Mouse (Mus musculus): ENCODE results near the gene Rasa4. TPM values are rescaled to one million over a fixed set of nuclear protein-coding genes. Genes with fewer than 3 reads are reported as not detected.

The Rasa4 gene
- polyA plus RNA-seq, 1 experiment from 2014 or later = 2.3 TPM

DNA sequence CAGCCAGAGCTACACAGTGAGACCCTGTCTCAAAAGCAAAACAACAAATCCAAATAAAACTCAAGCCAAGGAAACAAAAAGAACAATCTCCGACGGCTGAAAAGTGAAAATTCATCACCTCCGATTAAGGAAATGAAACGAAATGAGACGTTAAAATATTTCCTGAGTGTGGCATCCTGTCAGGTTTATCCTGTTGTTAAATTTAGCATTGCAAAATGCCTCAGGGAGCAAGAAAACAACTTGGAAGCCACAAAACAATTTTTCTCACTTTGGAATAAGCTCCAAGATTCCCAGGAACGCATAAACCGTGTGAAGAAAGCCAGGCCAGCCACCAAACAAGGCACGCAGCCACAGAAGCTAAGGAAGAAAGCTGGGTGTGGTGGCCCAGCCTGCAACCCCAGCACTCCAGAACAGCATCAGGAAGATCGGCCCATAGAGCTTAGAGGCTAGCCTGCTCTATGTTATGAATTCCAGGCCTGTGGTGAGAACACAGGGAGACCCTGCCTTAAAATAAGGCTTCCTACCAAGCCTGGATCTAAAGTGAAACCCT, 6.6 kb upstream of the Rasa4 start:
- no peak overlapping the region for H3K4me3 ChIP-seq (ENCODE audit: low read length)
- peaks cover 4% of the 10 kb centered on the region for H3K4me1 ChIP-seq (ENCODE audit: control insufficient read depth, insufficient read depth, low read length)
- no peaks in the 10 kb centered on the region for H3K9me3 ChIP-seq (replicated peaks; ENCODE audit: control insufficient read depth, low read length)
- H3K36me3 ChIP-seq (ENCODE audit: control insufficient read depth, insufficient read depth) = no peaks in the 10 kb centered on the region
- WGBS = 66% methylated on average over 9 of the region's 9 CpGs
- no peak overlapping the region for H3K27ac ChIP-seq (ENCODE audit: low read length)
- no peak overlapping the region for H3K4me2 ChIP-seq (ENCODE audit: low read depth, low read length)
- ATAC-seq (replicated peaks; ENCODE audit: extremely low read depth, insufficient read depth, low FRiP score) = no peak
- no peak overlapping the region for H3K9ac ChIP-seq (ENCODE audit: low read length)
- H3K27me3 ChIP-seq (ENCODE audit: control insufficient read depth, insufficient read depth, low read length) = no peaks in the 10 kb centered on the region

DNA sequence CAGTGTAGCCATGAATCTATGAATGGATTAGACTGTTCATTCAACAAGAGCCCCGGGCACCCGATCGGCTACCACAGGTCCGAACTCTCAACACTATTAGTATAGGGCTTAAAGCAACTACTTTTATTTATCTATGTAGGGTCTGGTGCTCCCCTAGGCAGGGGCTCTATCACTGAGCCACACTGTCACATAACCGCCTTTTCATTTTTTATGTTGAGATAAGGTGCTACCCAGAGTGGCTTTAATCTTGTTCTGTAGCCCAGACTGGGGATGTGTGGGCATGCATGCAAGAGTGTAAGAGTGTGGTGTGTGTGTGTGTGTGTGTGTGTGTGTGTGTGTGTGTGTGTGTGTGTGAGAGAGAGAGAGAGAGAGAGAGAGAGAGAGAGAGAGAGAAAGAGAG, 5.6 kb upstream of the Rasa4 start:
- H3K4me1 ChIP-seq (ENCODE audit: control insufficient read depth, insufficient read depth, low read length) = peaks cover 4% of the 10 kb centered on the region
- 0 out of 2 replicates have a peak, but pooled peaks cover 2% of the 10 kb centered on the region for H3K9me3 ChIP-seq (replicated peaks; ENCODE audit: control insufficient read depth, low read length)

DNA sequence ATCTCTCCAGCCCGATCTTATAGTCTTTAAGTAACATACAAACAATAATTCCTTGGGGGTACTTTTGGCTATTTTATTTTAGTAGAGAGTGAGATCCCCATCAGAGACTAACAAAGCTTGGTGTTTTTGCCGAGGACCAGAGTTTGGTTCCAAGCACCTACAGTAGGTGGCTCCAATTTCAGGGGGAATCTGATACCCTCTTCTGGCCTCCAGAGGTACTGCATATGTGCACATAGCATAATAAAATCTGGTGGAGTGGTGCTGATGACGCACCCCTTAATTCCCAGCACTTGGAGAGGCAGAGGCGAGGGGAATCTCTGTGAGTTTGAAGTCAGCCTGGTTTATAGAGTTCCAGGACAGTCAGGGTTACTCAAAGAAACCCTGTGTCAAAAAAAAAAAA, 1.4 kb upstream of the Rasa4 start:
- 0 out of 2 replicates have a peak, but pooled peaks cover 2% of the 10 kb centered on the region for H3K9me3 ChIP-seq (replicated peaks; ENCODE audit: control insufficient read depth, low read length)
- no peak overlapping the region for H3K9ac ChIP-seq (ENCODE audit: low read length)
- no peaks in the 10 kb centered on the region for H3K36me3 ChIP-seq (ENCODE audit: control insufficient read depth, insufficient read depth)
- H3K4me1 ChIP-seq (ENCODE audit: control insufficient read depth, insufficient read depth, low read length) = peaks cover 15% of the 10 kb centered on the region
- H3K4me2 ChIP-seq (ENCODE audit: low read depth, low read length) = no peak overlapping the region
- peaks cover 16% of the 10 kb centered on the region for H3K27me3 ChIP-seq (ENCODE audit: control insufficient read depth, insufficient read depth, low read length)
- no peak overlapping the region for H3K4me3 ChIP-seq (ENCODE audit: low read length)
- no peak for ATAC-seq (replicated peaks; ENCODE audit: extremely low read depth, insufficient read depth, low FRiP score)
- WGBS = 79% methylated on average over 4 of the region's 4 CpGs
- no peak overlapping the region for H3K27ac ChIP-seq (ENCODE audit: low read length)

More for the DNA sequence above, 5.6 kb upstream of the Rasa4 start:
- 93% methylated on average over 5 of the region's 5 CpGs for WGBS
- H3K27me3 ChIP-seq (ENCODE audit: control insufficient read depth, insufficient read depth, low read length) = no peaks in the 10 kb centered on the region
- H3K4me2 ChIP-seq (ENCODE audit: low read depth, low read length) = no peak overlapping the region
- no peaks in the 10 kb centered on the region for H3K36me3 ChIP-seq (ENCODE audit: control insufficient read depth, insufficient read depth)
- no peak overlapping the region for H3K27ac ChIP-seq (ENCODE audit: low read length)
- no peak for ATAC-seq (replicated peaks; ENCODE audit: extremely low read depth, insufficient read depth, low FRiP score)
- no peak overlapping the region for H3K4me3 ChIP-seq (ENCODE audit: low read length)
- no peak overlapping the region for H3K9ac ChIP-seq (ENCODE audit: low read length)

GRCm38 (mm10) chr5:136084144-136084881, 597 bp downstream of the Rasa4 start:
- Histone ChIP-seq H3K4me3 (ENCODE audit: low read length) (peak overlapping the region; percentile 71), H3K4me1 (ENCODE audit: control insufficient read depth, insufficient read depth, low read length) (peaks cover 15% of the 10 kb centered on the region), H3K36me3 (ENCODE audit: control insufficient read depth, insufficient read depth) (no peaks in the 10 kb centered on the region), H3K9ac (ENCODE audit: low read length) (peak overlapping the region; percentile 77), H3K4me2 (ENCODE audit: low read depth, low read length) (peak overlapping the region; percentile 100), H3K27me3 (ENCODE audit: control insufficient read depth, insufficient read depth, low read length) (peaks cover 16% of the 10 kb centered on the region), H3K9me3 (replicated peaks; ENCODE audit: control insufficient read depth, low read length) (0 out of 2 replicates have a peak, but pooled peaks cover 2% of the 10 kb centered on the region), H3K27ac (ENCODE audit: low read length) (no peak overlapping the region)
- 0 out of 2 replicates have a peak, but pooled peaks have one; percentile 3 for ATAC-seq (replicated peaks; ENCODE audit: extremely low read depth, insufficient read depth, low FRiP score)
- WGBS = 3% methylated on average over 23 of the region's 23 CpGs

GRCm38 (mm10) chr5:136084891-136085651, 1.4 kb downstream of the Rasa4 start:
- H3K9ac ChIP-seq (ENCODE audit: low read length) = no peak overlapping the region
- H3K4me2 ChIP-seq (ENCODE audit: low read depth, low read length) = peak overlapping the region; percentile 100
- no peak for ATAC-seq (replicated peaks; ENCODE audit: extremely low read depth, insufficient read depth, low FRiP score)
- no peak overlapping the region for H3K27ac ChIP-seq (ENCODE audit: low read length)
- H3K9me3 ChIP-seq (replicated peaks; ENCODE audit: control insufficient read depth, low read length) = 0 out of 2 replicates have a peak, but pooled peaks cover 2% of the 10 kb centered on the region
- no peaks in the 10 kb centered on the region for H3K36me3 ChIP-seq (ENCODE audit: control insufficient read depth, insufficient read depth)
- H3K4me3 ChIP-seq (ENCODE audit: low read length) = peak overlapping the region; percentile 71
- peaks cover 15% of the 10 kb centered on the region for H3K4me1 ChIP-seq (ENCODE audit: control insufficient read depth, insufficient read depth, low read length)
- H3K27me3 ChIP-seq (ENCODE audit: control insufficient read depth, insufficient read depth, low read length) = peaks cover 16% of the 10 kb centered on the region
- WGBS = 26% methylated on average over 20 of the region's 21 CpGs

GRCm38 (mm10) chr5:136086290-136086689, 2.6 kb downstream of the Rasa4 start:
- Histone ChIP-seq H3K4me3 (ENCODE audit: low read length) (no peak overlapping the region), H3K4me2 (ENCODE audit: low read depth, low read length) (no peak overlapping the region), H3K27ac (ENCODE audit: low read length) (no peak overlapping the region), H3K9me3 (replicated peaks; ENCODE audit: control insufficient read depth, low read length) (0 out of 2 replicates have a peak, but pooled peaks cover 2% of the 10 kb centered on the region), H3K27me3 (ENCODE audit: control insufficient read depth, insufficient read depth, low read length) (peaks cover 16% of the 10 kb centered on the region), H3K9ac (ENCODE audit: low read length) (no peak overlapping the region), H3K36me3 (ENCODE audit: control insufficient read depth, insufficient read depth) (no peaks in the 10 kb centered on the region), H3K4me1 (ENCODE audit: control insufficient read depth, insufficient read depth, low read length) (peaks cover 15% of the 10 kb centered on the region)
- no peak for ATAC-seq (replicated peaks; ENCODE audit: extremely low read depth, insufficient read depth, low FRiP score)
- WGBS = 81% methylated on average over 8 of the region's 8 CpGs

GRCm38 (mm10) chr5:136088821-136089575, 5.3 kb downstream of the Rasa4 start:
- Histone ChIP-seq H3K4me2 (ENCODE audit: low read depth, low read length) (no peak overlapping the region), H3K27me3 (ENCODE audit: control insufficient read depth, insufficient read depth, low read length) (peaks cover 16% of the 10 kb centered on the region), H3K9ac (ENCODE audit: low read length) (no peak overlapping the region), H3K9me3 (replicated peaks; ENCODE audit: control insufficient read depth, low read length) (no peaks in the 10 kb centered on the region), H3K36me3 (ENCODE audit: control insufficient read depth, insufficient read depth) (no peaks in the 10 kb centered on the region), H3K27ac (ENCODE audit: low read length) (no peak overlapping the region), H3K4me3 (ENCODE audit: low read length) (no peak overlapping the region), H3K4me1 (ENCODE audit: control insufficient read depth, insufficient read depth, low read length) (peaks cover 11% of the 10 kb centered on the region; the same call in 1 of the 2 replicates)
- no peak for ATAC-seq (replicated peaks; ENCODE audit: extremely low read depth, insufficient read depth, low FRiP score)
- WGBS = 20% methylated on average over 14 of the region's 14 CpGs

- no peaks in the 10 kb centered on the region for H3K9me3 ChIP-seq (replicated peaks; ENCODE audit: control insufficient read depth, low read length)
- H3K27ac ChIP-seq (ENCODE audit: low read length) = no peak overlapping the region
- WGBS = 49% methylated on average over 5 of the region's 5 CpGs
- H3K4me2 ChIP-seq (ENCODE audit: low read depth, low read length) = no peak overlapping the region
- H3K36me3 ChIP-seq (ENCODE audit: control insufficient read depth, insufficient read depth) = no peaks in the 10 kb centered on the region
- no peaks in the 10 kb centered on the region for H3K4me1 ChIP-seq (ENCODE audit: control insufficient read depth, insufficient read depth, low read length)
- H3K9ac ChIP-seq (ENCODE audit: low read length) = no peak overlapping the region
- H3K4me3 ChIP-seq (ENCODE audit: low read length) = no peak overlapping the region
- no peak; the same call in 1 of the 2 replicates for ATAC-seq (replicated peaks; ENCODE audit: extremely low read depth, insufficient read depth, low FRiP score)
- H3K27me3 ChIP-seq (ENCODE audit: control insufficient read depth, insufficient read depth, low read length) = no peaks in the 10 kb centered on the region; the same call in 1 of the 2 replicates
Observed at GRCm38 (mm10) chr5:136091927-136092326, 8.2 kb downstream of the Rasa4 start.

Measured in heart, embryonic 16.5 days (tissue).